Mouse (Mus musculus) lung, embryonic 14.5 days (tissue): ENCODE measurements around the gene Pram1. TPM values are rescaled to one million over a fixed set of nuclear protein-coding genes. Genes with fewer than 3 reads are reported as not detected.
A peak's percentile ranks its signal among the peaks of the same experiment; 100 is the strongest.

Source experiments
- ATAC-seq: fragments of 200-750 bp; cut with Nextera tagmentation; 2 replicates; pipeline ENCODE4 v1.8.0; 2017; ENCODE audit warnings: mild to moderate bottlenecking, moderate TSS enrichment, moderate library complexity; ENCODE audit not compliant: insufficient read depth
- DNase-seq: peaks from one replicate; pipeline ENCODE4 v3.0.0-alpha.2; 2015
- H3K27ac ChIP-seq: fragments of 300-500 bp; sonication (generic); 2 replicates; pipeline ENCODE4 v1.5.1; 2014; ENCODE audit warnings: low read depth, mild to moderate bottlenecking, moderate library complexity
- H3K27me3 ChIP-seq: fragments of 300-500 bp; sonication (generic); 2 replicates; pipeline ENCODE4 v1.6.1; 2014; ENCODE audit warnings: low read length, control low read depth; ENCODE audit not compliant: insufficient read depth
- H3K36me3 ChIP-seq: fragments of 300-500 bp; sonication (generic); 2 replicates; pipeline ENCODE4 v1.6.1; 2014; ENCODE audit warnings: control low read depth; ENCODE audit not compliant: insufficient read depth
- H3K4me1 ChIP-seq: fragments of 300-500 bp; sonication (generic); 2 replicates; pipeline ENCODE4 v1.6.1; 2014; ENCODE audit warnings: antibody characterized with exemption, control low read depth; ENCODE audit not compliant: insufficient read depth
- H3K4me2 ChIP-seq: fragments of 300-500 bp; sonication (generic); 2 replicates; pipeline ENCODE4 v1.6.1; 2014; ENCODE audit warnings: mild to moderate bottlenecking
- H3K4me3 ChIP-seq: fragments of 300-500 bp; sonication (generic); 2 replicates; pipeline ENCODE4 v1.5.1; 2014; ENCODE audit warnings: low read depth, low read length
- H3K9ac ChIP-seq: fragments of 300-500 bp; sonication (generic); 2 replicates; pipeline ENCODE4 v1.6.1; 2014
- H3K9me3 ChIP-seq: fragments of 300-500 bp; sonication (generic); 2 replicates; pipeline ENCODE4 v1.6.1; 2016; ENCODE audit warnings: low read depth, low read length, control low read depth
- CTCF ChIP-seq: IDR thresholded peaks from 2 replicates; pipeline ENCODE4 v1.5.1; 2016; ENCODE audit warnings: antibody characterized with exemption, low read depth
- WGBS: fragments of 180-500 bp; shearing (Covaris S2); extraction: QIAGEN DNeasy Blood & Tissue Kit; methylation state at CpG from one replicate; pipeline ENCODE4 v1.1.7; 2014; 5-methylcytosine and 5-hydroxymethylcytosine counted together
- polyA plus RNA-seq: library from polyadenylated mRNA; unstranded; fragments of >200 nt; fragmentation: Nextera tagmentation; extraction: Ambion mirVana; gene quantifications from 2 replicates; pipeline ENCODE4 v1.2.1, GENCODE M21; 2014

Pram1 gene
- polyA plus RNA-seq, 1 experiment from 2014 or later, result 1.6 TPM

DNA sequence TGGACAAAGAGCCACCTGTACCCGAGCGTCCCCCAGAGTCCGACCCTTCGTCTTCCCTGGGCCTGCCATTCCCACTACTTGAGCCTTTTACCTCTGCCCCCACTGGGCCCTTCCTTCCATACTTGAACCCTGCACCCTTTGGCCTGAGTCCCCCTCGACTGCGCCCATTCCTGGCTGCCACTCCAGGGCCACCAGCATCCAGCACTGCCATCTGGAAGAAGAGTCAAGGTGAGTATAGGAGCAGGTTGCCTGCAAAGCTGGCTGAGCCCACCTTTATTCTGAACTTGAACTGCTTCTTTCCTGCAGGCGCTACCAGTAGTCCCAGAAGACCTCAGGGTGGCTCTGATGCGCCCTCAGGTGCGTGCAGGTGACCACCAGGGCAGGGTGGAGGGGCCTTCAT, 6.6 kb upstream of the Pram1 start:
- no peak overlapping the region for H3K4me3 ChIP-seq
- no peak overlapping the region for H3K4me2 ChIP-seq
- H3K9me3 ChIP-seq, result no peaks in the 10 kb centered on the region
- DNase-seq (no peak), ATAC-seq (no peak)
- peaks cover 12% of the 10 kb centered on the region for H3K4me1 ChIP-seq
- H3K27ac ChIP-seq, result no peak overlapping the region
- H3K36me3 ChIP-seq, result peaks cover 19% of the 10 kb centered on the region
- no peak overlapping the region for H3K9ac ChIP-seq
- H3K27me3 ChIP-seq, result no peaks in the 10 kb centered on the region
- no peak for TF ChIP-seq CTCF
- 86% methylated on average over 9 of the region's 9 CpGs for WGBS

DNA sequence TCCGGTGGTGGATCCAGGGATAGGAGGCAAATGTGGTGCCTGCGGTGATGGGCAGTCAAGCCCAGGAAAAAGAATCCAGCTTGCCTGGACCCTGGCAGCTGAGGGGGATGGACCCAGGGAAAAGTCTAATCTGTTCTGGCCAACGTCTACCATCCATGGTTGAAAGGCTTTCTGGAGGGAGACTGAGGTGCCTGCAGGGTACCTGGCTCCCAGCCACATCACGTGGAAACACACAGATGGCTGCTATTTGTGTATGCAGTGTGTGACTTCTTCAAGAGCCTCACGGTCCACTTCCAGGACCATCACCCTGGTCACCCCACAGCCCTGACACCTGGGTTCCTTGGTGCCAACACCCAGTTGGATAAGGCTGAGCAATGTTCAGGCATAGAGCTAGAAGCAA, 6.1 kb upstream of the Pram1 start:
- Histone ChIP-seq H3K4me2 (no peak overlapping the region), H3K36me3 (peaks cover 19% of the 10 kb centered on the region), H3K9ac (no peak overlapping the region), H3K27me3 (no peaks in the 10 kb centered on the region), H3K9me3 (no peaks in the 10 kb centered on the region), H3K4me1 (peaks cover 12% of the 10 kb centered on the region), H3K4me3 (no peak overlapping the region), H3K27ac (no peak overlapping the region)
- ATAC-seq, result no peak
- no peak for DNase-seq
- TF ChIP-seq CTCF, result no peak
- 84% methylated on average over 5 of the region's 5 CpGs for WGBS

DNA sequence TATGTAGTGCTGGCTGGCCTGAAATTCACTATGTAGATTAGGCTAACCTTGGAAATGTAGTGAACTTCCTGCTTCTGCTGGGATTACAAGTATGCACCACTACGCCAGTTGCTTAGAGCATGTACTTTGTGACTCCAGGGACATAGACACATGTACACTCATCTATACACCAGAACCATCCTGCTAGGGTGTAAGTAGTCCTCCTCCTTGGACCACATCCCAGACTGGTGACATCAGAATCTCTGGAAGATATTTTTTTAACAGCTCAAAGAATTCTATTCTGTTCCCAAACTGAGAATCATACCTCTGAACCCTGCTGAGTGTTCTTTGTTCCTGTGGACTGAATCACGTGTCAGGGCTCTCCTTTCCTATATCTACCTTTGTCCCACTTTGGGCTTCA, 818 bp upstream of the Pram1 start:
- peak; percentile 44 for DNase-seq
- no peaks in the 10 kb centered on the region for H3K27me3 ChIP-seq
- no peak for TF ChIP-seq CTCF
- H3K9me3 ChIP-seq, result no peaks in the 10 kb centered on the region
- no peak overlapping the region for H3K4me2 ChIP-seq
- ATAC-seq, result peak; percentile 53; the same call in 1 of the 2 replicates
- peaks cover 9% of the 10 kb centered on the region for H3K36me3 ChIP-seq
- no peaks in the 10 kb centered on the region for H3K4me1 ChIP-seq
- no peak overlapping the region for H3K9ac ChIP-seq
- H3K27ac ChIP-seq, result no peak overlapping the region
- 78% methylated on average over 2 of the region's 2 CpGs for WGBS
- no peak overlapping the region for H3K4me3 ChIP-seq

DNA sequence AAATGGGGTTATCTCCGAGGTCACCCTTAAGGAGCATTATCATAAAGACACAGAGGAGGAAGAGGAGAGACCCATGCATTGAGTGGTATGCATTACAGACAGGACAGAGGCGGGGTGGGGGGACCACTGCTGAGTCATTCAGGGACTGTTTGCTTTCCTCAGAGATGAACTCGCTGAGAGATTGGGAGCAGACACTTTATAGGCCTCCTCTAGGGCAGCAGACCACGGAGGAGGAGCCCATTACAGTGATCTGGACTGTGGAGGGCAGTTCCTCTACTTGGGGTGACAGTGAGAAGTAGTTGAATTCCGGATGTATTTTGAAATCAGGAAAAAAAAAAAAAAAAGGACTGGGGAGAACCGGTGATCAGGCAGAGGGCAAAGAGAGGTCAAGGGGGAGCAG, 1.9 kb downstream of the Pram1 start:
- no peak for TF ChIP-seq CTCF
- no peak for ATAC-seq
- no peak overlapping the region for H3K9ac ChIP-seq
- no peaks in the 10 kb centered on the region for H3K4me1 ChIP-seq
- DNase-seq, result no peak
- no peak overlapping the region for H3K4me3 ChIP-seq
- H3K9me3 ChIP-seq, result no peaks in the 10 kb centered on the region
- no peak overlapping the region for H3K27ac ChIP-seq
- no peak overlapping the region for H3K4me2 ChIP-seq
- no peaks in the 10 kb centered on the region for H3K27me3 ChIP-seq
- 49% methylated on average over 6 of the region's 6 CpGs for WGBS
- peaks cover 23% of the 10 kb centered on the region for H3K36me3 ChIP-seq

DNA sequence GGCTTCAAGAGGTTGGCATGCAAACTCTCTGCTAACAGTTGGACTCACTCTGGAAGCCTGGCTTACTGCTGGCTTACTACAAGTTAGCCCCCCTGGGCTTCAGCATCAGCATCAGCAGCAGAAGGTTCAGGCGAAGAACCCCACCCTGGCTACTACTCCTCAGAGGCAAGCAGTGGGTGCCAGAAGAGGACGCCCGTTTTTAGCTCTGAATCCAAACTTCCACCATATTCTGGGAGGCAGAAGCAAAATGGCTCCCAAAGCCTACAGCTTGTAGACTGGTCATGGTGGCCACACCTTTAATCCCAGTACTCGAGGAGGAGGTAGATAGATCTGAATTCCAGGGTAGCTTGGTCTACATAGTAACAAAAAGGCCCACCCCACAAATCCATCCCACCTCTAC, 6.2 kb downstream of the Pram1 start:
- no peak overlapping the region for H3K9ac ChIP-seq
- no peaks in the 10 kb centered on the region for H3K4me1 ChIP-seq
- WGBS, result 91% methylated on average over 4 of the region's 4 CpGs
- no peak overlapping the region for H3K27ac ChIP-seq
- H3K4me3 ChIP-seq, result no peak overlapping the region
- DNase-seq, result no peak
- H3K9me3 ChIP-seq, result no peaks in the 10 kb centered on the region
- no peak overlapping the region for H3K4me2 ChIP-seq
- H3K27me3 ChIP-seq, result no peaks in the 10 kb centered on the region
- ATAC-seq, result no peak
- H3K36me3 ChIP-seq, result peaks cover 65% of the 10 kb centered on the region
- TF ChIP-seq CTCF, result no peak

DNA sequence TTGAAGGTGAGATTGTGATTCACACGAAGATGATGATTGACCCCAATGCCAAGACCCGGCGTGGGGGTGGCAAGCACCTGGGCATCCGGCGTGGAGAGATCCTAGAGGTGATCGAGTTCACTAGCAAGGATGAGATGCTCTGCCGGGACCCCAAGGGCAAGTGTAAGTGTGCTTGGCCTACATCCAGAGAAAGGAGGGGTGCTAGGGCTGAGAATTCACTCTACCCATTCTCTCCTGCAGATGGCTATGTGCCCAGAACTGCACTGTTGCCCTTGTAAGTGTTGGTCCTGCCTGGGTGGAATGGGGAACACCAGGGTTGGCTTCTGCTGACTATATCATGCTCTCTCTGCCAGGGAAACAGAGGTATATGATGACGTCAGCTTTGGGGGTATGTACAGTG, 7.2 kb downstream of the Pram1 start:
- H3K9ac ChIP-seq, result no peak overlapping the region
- no peak overlapping the region for H3K27ac ChIP-seq
- 93% methylated on average over 8 of the region's 8 CpGs for WGBS
- DNase-seq (no peak), ATAC-seq (no peak)
- H3K36me3 ChIP-seq, result peaks cover 75% of the 10 kb centered on the region
- no peaks in the 10 kb centered on the region for H3K4me1 ChIP-seq
- TF ChIP-seq CTCF, result no peak
- H3K4me3 ChIP-seq, result no peak overlapping the region
- no peaks in the 10 kb centered on the region for H3K27me3 ChIP-seq
- H3K4me2 ChIP-seq, result no peak overlapping the region
- H3K9me3 ChIP-seq, result no peaks in the 10 kb centered on the region

DNA sequence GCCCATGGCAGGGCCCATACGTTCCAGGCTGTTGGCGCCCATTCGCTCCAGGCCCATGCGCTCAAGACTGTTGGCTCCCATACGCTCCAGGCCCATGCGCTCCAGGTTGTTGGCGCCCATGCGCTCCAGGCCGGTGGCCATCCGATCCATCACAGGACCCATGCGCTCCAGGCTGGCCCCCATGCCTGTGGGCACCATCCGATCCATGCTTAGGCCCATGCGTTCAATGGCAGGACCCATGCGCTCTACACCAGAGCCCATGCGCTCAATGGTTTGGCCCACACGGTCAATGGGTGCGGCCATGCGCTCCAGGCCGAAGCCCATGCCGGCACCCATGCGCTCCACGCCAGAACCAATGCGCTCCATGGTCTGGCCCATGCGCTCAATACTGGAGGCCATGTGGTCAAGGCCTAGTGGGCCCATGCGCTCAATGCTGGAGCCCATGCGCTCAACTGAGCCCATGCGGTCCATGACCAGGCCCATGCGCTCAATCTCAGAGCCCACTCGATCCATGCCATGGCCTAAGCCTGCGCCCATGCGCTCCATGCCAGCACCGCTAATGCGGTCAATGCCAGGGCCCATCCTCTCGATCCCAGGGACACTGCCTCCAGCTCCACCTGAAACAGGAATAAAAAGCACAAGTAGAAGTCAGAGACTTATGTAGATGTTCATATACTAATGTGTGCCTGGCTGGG, 12.1 kb downstream of the Pram1 start:
- Histone ChIP-seq H3K4me3 (no peak overlapping the region), H3K9ac (no peak overlapping the region), H3K27ac (no peak overlapping the region), H3K36me3 (peaks cover 97% of the 10 kb centered on the region), H3K9me3 (no peaks in the 10 kb centered on the region), H3K4me2 (no peak overlapping the region), H3K27me3 (no peaks in the 10 kb centered on the region), H3K4me1 (no peaks in the 10 kb centered on the region)
- 97% methylated on average over 34 of the region's 34 CpGs for WGBS
- no peak for TF ChIP-seq CTCF
- ATAC-seq, result no peak
- no peak for DNase-seq
